Mouse (Mus musculus) T-helper 17 cell (primary cell): ENCODE measurements around the gene Pip5k1b.

Source experiments
- in situ Hi-C, 2 experiments: fragments of 300-600 bp; cut with MboI, MseI; formaldehyde crosslinking; loops; 1 replicate in 1 of 2; 2 replicates in 1 of 2; pipeline ENCODE4 v1.15.1; 2025; ENCODE audit warnings: high pct_unique_total_duplicates in 2 of 2

Pip5k1b gene

DNA sequence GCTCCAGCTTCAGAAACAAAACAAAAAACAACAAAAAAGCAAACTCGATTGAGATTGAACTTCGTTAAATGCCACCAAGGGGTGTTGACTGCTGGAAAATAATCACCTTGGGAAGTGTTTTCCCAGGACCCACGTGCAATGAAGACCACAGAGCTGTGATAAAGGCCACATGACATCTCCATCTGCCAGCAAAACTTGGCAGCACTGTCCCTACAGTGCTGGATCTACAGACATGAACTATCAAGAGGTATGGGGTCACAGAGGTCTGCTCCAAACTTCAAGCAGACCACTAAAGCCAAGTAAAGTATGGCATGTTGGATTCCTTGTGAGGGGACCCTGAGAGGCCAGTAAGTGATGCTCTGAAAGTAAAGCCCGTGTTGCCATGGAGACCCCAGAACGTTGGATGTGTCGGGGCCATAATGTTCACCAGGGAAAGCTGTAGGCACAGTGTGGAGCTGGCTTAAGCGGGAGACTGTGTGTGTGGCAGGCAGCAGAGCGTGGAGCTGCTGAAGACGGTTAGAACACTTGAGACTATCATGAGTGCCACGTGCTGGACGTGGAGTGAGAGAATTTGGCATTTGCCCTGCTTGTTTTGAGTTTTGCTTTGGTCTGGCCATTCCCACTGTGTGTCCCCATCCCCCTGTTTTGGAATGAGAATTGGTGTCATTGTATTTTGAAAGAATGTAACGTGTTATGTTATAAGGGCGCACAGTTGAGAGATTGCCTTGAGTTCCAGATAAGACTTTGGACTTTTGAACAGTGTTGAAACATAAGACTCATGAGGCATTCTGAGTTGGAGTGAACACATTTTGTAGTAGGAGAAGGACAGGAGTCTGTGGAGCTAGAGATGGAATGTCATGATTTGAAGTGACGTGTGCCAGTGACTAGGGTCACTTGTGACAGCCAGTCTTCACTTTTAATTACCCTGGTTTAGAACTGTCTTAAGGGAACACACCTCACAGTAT lies 12.0 kb downstream of the Pip5k1b start:
- in situ Hi-C loops, result no loop called here

DNA sequence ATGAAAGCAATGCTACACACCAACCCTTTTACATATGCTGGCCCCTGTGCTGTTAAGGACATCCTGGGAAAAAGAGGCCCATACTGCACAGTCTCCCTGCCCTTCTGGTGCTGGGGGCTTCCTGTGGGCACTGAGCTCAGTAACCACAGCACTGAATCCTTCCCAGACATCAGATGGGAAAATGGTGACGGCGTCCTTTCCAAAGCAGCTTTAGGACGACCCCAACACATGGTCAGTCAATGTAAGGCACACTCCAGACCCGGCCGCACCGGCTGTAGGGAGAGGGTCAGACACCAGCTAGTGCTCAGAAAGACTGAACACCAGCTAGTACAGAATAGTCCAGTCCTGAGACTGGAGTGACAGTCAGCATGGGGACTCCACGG lies 13.4 kb downstream of the Pip5k1b start:
- in situ Hi-C loops, result no loop called here

DNA sequence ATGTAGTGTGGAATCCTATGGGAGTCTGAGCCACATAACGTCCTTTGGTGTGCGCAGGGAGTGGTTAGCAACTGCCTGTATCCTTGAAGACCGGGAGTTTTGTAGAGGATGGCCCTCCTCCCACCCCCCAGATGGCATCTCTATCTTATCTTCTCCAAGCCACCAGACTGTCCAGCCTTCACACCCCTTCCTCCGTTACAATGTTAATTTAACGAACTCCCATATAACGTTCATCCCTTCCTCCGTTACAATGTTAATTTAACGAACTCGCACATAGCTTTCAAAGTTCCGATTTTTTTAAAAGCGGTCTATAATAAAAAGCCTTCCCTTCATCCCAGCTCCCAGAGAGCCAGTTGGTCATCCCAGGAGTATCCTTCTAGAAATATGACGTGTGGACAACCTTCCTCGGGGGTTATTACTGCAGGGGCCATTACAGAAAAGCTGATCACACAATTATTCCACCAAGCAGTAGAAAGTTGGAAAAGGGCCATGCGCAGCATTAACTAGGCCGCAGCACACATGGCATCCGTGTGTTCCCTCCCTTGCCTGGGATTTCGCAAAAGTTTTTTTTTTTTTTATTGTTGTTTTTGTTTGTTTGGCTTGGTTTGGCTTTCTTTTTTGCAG lies 13.9 kb downstream of the Pip5k1b start:
- in situ Hi-C loops, result no loop called here

DNA sequence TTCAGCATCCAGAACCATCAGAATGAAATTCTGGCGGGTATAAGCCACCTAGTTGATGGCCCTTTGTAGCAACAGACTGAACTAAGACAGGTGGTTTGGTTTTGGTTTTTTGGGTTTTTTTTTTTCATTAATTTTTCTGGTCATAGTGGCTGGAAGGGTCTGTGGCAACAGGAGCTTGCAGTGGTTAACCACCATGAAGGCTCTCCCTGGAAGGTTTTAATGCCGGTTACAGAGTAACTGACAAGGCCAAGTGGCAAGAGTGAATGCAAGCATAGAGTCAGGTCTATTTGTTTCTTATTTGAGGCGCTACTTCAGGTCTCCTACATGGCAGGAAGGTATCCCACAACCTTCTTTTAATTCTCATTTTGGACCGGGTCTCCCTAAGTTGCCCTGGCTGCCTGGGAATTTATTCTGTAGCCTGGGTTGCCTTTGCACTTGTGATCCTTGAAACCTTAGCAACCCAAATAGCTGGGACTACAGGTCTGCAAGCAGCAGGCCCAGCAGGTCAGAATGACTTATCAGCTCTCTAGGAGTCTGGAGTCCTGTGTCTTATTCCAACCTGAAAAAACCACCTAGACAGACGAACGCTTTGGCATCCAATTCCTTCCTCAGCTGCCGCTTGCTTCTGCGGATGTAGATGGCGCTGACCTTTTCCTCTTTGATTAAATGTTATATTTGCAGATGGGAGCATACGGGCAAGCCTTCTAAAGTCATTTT lies 14.6 kb downstream of the Pip5k1b start:
- in situ Hi-C loops, result no loop called here

DNA sequence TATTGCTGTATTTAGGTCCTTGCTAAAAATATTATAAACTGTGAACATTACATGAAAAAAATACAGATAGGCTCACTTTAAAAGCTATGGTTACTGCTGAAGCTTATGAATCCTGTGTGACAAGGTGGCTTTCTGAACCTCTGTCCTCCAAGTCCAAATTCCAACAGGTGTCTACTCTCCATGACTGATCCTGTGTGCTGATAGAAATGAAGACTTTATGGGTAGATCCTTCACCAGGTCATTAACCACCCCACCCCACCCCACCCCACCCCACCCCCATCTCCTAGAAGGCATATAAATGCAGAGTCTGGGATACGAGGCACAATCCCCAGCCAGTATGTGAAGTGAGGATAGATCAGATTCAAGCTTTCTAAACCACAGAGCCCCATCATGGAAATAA lies 16.6 kb downstream of the Pip5k1b start:
- in situ Hi-C loops, result no loop called here

DNA sequence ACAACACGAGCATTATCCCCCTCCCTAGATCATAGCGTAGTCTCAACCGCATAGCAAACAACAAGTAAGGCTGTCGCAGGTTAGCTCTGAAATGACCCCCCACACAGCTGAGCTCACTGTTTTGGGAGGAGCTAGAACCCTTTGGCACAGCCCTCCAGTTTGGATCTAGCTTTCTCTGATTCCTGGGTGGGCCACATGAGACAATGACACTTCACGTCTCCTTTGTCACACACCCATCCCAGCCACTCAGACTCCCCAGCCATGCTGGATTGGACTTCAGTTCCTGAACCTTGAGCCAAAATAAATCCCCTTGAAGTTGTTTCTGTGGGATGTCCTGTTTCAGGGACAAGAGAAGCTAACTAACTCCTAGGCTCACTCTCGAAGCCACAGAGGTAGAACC lies 17.5 kb downstream of the Pip5k1b start:
- in situ Hi-C loops, result no loop called here

DNA sequence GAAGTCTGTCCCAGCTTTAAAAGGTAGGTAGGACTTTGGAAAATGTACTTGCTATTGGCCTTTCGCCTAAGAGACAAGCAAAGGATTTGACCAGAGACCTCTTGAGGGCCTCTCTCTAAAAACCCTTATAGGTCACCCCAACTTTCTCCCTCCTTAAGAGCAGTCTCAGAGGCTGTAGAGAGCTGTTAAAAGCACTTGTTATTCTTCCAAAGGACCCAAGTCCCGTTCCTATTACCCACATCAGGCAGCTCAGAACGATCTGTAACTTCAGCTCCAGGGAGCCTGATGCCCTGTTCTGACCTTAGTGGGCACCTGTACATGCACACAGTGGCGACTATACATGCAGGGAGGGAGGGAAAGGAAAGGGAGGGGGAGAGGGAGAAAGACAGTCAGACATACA lies 18.0 kb downstream of the Pip5k1b start:
- in situ Hi-C loops, result no loop called here

DNA sequence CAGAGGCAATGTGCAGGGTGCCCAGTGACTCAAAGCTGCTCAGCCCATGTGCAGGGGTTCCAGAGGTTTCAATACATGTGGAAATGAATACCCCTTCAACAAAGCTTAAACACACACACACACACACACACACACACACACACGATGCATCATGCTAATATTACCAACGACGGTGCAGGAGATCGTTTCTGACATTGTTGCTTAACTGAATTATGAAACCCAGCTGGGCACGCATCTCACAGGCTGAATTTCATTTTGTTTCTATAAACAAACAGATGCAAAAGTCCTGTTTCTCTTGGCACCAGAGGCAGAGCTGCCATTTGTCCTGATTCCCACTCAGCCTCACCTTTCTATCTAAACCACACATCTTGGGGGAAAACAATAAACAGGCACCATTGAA lies 18.8 kb downstream of the Pip5k1b start:
- in situ Hi-C loops, result no loop called here

DNA sequence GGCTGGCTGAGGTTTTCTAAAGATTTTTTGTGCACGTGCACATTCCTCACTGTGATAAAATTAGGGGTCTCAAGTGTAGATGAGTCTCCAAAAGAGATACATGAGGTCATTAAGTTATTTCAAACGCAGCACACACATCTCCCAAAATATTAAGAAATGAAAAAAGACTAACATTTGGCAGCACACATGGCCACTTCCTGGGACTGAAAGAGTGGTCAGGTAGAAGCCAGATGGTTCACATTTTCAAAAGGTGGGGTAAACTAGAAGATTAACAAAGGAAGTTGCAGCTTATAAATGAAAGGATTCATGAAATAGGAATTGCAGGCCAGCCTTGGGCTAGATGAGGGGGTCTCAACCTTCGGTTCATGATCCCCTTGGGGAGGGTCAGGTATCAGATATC lies 19.4 kb downstream of the Pip5k1b start:
- in situ Hi-C loops, result no loop called here

DNA sequence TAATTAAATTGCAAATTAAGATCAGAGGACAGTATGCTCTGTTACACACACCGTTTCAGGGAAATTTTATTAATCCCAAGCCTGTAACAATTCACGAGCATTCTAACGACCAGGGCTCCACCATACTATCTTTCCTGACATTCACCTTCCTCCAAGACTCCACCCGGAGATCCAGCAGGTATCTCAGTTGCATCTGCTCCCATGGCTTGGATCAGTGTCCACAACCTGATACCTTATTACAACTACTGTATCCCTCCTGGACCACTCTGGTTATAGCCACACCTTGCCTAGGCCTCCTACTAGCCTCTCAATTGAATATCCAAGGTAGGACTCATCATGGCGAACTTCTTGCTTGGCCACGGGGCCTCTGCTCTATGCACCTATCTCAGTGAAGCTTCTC lies 20.5 kb downstream of the Pip5k1b start:
- in situ Hi-C loops, result no loop called here

DNA sequence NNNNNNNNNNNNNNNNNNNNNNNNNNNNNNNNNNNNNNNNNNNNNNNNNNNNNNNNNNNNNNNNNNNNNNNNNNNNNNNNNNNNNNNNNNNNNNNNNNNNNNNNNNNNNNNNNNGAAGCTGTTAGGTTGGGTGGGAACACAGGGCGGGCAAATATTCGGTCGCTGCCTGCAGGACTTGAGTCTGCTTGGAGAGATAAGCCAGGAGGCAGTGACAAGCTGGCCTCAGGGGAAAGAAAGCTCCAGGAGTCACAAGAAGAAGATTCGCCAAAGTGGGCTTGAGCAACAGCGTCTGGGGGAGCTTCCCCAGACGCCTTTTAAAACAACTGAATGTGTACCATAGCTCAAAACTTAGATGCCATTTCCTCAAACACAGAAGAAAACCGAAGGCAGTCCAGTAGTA lies 20.9 kb downstream of the Pip5k1b start:
- in situ Hi-C loops, result no loop called here

DNA sequence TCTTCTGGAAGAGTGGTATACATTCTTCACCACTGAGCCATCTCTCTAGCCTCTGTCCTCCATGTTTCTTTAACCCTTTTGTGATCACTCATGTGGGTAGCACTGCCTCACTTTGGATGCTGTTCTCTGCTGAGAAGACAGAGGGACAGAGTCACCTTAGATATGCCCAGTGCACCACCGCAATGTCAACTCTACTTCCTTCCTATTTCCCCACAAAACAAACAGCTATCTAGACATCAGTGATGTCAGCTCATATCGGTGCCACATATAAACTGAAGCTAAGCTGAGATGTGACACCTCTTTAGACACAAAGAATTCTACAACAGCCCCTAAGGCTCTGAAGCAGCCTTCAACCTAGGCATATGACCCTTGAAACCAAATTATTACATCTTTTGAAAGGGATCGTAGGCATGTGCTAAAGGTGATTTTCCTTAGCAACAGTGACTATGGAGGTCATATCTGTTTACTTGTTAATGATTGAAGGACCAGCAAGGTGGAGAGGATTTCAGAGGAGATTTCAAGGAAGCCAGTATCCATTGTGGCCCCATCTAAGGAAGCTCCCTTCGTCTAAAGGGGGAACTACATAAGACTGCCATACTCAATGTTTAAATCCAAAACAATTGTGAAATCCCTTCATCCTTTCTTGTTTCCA lies 26.6 kb downstream of the Pip5k1b start:
- in situ Hi-C loops, result no loop called here

DNA sequence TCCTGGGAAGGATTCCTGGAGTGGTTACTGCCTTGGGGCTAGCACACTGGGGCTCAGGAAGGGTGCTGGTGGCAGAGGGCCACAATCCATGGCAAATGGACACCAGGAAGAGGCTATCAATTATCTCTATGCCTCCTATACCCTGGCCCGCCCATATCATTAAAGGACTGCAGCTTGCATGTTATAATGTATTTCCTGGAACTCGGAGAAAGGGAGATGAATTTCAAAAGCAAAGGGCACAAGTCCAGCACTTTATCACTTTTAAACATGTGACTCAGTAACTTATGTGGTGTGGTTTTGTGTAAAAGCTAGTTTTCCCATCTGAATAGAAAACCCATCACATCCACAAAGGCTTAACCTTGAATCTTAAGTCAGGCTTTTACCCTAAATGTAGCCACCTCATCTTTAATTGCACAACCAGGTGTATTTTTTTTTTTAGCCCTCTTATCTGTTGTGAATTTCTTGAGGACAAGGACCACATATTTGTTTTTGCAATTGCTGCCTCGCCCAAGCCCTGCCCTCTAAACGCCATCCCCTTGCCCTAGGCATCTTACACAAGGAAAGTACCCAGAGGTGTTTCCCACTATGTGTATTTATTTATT lies 27.4 kb downstream of the Pip5k1b start:
- in situ Hi-C loops, result no loop called here

DNA sequence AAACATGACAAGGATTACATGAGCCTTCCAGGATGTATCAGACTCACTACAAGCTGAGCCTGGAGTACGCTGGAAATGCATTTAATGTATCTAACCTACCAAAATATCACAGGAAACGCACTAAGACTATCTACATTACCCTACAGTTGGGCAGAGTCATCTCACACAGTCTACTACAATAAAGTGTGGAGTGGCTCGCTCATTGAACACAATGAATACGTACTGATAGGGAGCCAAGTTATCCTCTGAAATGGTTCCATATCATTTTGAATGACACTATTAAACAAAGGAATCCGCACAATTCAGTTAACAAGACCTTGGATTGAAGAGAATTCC lies 28.1 kb downstream of the Pip5k1b start:
- in situ Hi-C loops, result no loop called here

DNA sequence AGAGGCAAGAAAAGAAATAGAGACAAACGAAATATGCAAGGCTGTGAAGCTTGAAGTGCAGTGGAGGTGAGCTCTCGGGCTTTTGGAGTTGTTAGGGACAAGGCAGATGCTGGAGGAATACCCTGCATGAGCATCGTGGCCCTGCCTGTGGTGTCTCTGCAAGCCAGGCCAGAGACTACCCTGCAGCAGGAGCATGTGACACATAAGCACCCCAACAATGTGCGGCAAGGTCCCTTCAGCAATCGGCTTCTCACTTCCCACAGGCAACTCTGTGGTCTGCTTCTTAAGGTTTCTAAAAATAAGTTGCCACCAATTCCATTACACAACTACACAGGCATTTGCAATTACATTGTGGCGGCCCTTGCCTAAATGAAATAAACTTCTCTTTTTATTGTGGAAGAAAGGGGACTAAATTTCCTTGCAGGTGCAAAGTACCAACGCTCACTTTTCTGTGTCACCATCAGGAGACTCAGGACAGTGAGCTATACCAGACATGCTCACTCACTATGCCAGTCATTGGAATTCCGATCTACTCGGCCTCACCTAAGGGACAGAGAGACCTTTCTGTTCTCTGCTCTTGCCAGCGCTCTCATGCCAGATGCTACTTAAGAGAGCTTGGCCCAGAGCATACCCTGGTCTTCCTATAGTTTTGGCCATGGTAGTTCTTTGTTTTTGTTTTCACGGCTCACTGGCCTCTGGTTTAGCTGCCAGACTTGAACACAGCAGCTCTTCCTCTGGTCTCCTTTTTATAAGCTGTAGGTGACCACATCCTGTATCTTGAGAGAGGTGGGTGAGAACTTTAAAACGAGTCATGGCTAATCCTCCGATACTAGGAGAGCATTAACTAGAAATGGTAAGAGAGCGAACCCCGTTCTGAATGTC lies 28.7 kb downstream of the Pip5k1b start:
- in situ Hi-C loops, result no loop called here

DNA sequence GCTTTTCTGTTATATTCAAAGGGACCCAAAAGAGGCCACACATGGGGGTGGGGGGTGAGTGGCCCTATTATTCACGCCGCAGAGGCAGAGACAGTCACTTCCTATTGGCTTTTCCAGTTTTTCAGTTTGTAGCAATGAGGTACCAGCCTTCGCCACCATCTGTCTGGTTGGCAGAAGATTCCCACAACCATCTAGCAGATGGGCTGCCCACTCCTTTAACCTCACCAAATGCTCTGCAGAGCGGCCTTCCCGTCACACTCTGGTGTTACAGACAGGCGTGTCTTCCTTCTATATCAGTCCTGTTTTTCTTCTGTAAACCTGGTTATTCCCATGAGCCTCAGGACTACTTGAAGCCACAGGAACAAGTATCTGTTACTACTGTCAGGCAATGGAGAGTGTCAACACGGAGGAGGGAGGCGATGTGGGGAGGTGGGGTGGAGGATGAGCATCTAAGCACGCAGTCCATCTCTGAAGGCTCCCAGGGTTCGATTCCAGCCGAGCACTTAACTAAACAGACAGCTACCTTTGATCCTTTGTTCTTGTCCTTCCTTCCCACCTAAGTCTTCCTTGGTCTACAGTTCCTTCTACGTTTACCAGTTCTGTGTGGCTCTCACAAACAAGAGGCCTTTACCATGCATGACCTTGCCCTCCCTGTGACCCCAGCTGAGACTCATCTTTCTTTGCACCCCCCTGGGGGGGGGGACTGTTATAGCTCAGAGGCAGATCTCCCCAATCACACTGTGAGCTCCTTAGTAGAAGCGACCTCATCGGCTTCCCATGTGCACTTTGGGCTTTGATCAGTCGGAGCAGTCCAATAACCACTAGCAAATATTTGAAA lies 32.0 kb downstream of the Pip5k1b start:
- in situ Hi-C loops, result no loop called here

DNA sequence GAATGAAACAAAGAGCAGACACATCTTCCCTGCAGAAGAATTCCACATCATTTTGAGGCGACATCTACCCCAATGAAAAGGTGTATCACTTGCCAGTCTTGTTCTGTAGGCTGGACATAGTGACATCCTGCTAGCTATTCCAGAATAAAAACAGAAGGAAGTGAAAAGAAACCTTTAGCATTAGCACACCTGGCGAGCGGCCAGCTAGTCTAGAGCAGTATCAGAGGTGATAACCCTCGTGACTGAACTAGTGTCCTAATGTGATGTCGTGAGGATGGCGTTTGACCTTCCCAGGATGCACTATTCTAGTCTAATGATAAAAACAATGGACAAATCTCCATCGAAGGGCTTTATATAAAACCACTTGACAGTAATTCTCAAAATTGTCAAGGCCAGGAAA lies 33.7 kb downstream of the Pip5k1b start:
- in situ Hi-C loops, result no loop called here

DNA sequence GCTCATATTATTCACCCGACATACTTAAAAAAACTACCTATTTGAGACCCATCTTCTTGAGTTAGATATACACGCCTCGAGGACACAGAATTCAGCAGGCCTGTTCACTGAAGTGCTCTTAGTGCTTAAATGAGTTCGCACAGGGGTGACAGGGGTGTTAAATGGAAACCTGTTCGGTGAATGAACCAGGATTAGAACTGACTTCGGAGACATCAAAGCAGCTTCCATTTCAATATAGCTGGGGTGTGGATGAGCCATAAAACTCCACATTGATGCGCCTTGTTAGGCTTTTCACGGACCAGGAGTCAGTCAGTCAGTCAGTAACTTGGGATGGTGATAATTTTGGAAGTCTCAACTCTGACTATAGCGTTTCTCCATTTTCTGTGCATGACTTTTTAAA lies 34.5 kb downstream of the Pip5k1b start:
- in situ Hi-C loops, result no loop called here

DNA sequence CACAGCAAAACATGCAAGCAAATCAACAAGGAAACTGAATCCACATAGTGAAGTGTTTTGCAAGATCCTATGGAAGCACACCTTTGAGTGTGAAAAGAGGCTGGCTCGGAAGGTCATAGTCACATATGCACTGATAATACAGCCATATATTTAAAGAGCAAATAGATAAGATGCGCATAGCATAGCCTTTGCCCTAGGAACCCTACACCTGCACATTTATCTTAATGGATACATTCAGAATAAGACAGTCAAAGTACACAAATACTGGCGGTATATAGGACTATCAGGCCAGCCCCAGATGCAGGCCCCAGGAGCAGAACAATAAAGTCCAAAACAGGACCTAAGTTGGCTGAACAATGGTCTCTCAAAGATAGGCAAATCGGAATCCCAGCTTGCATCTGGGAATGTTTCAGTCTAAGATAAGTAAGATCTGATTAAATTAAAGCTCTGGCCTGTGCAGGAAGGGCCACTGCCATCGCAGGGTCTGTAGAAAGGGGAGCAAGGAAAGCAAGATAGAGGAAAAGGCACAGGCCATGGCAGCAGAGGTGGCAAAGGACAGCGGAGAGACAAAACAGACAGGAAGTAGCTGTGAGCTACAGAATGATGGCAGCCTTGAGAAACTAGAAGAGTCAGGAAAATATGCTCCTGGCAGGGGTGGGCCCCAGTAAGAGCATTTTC lies 35.8 kb downstream of the Pip5k1b start:
- in situ Hi-C loops, result no loop called here
